Mouse (Mus musculus) heart, postnatal 4 days (tissue): ENCODE data around the gene Ttc37. TPM values are rescaled to one million over a fixed set of nuclear protein-coding genes. Genes with fewer than 3 reads are reported as not detected.

ENCODE experiments used
- DNase-seq: peaks from one replicate; pipeline ENCODE4 v3.0.0; 2021
- total RNA-seq, 2 experiments: library from RNA; stranded (reverse); gene quantifications; 2 replicates each; pipeline ENCODE4 v1.2.3; 2021

Ttc37 gene
- 10 to 100 TPM; 12.4 to 13.8 TPM for total RNA-seq

DNA sequence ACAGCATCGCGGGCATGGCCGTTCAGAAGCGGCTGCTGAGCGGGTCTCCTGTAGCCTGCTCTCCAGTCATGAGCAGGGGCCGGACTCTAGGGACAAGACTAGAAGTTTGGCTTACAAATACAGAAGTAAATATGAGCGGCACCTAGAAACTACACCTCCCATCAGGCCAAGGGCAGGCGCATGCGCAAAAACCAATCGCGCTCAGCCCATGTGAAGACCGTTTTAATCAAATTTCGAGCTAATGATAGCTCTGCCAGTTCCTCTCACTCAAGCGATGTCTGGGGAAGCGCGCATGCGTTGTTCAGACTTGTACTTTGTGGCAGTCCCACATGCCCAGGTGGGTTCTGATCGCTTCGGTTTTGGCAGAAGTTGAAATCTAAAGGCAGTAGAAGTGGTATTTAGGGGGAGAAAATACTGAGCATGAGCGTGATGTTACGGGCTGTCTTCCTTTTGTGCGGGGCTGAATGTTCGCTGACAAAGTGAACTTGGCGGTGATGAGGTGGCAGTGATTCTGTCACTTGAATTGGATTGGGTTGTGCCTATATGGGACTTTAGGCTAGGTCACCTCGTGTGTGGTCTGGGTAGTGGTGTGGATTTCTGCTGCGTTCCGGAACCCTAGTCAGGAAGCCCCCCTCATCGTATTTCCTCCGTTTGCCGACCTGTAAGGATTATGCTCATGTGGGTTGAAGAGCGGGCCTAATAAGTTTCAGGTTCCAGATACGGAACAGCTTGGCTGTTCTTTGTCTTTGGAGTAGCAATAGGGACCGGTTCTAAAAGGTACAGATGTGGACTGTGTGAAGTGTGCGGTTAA lies at the start of gene Ttc37, which contains the start of gene Arsk:
Ttc37 (plus strand) TSS at position 242 of the 811 bp plus-strand sequence.
Arsk (minus strand) TSS at position 168 of the 811 bp plus-strand sequence.
- peak; percentile 95 for DNase-seq

GRCm38 (mm10) chr13:76055391-76056232 lies 42.9 kb upstream of the Ttc37 start:
- peak; percentile 6 for DNase-seq

GRCm38 (mm10) chr13:76056261-76056724 lies 42.2 kb upstream of the Ttc37 start:
- DNase-seq, result peak; percentile 59

- no peak for DNase-seq
These were observed 41.7 kb upstream of the Ttc37 start, which contains the start of gene Gpr150 for GRCm38 (mm10) chr13:76056896-76057266. Gpr150 (minus strand) TSS chr13:76056996.

DNA sequence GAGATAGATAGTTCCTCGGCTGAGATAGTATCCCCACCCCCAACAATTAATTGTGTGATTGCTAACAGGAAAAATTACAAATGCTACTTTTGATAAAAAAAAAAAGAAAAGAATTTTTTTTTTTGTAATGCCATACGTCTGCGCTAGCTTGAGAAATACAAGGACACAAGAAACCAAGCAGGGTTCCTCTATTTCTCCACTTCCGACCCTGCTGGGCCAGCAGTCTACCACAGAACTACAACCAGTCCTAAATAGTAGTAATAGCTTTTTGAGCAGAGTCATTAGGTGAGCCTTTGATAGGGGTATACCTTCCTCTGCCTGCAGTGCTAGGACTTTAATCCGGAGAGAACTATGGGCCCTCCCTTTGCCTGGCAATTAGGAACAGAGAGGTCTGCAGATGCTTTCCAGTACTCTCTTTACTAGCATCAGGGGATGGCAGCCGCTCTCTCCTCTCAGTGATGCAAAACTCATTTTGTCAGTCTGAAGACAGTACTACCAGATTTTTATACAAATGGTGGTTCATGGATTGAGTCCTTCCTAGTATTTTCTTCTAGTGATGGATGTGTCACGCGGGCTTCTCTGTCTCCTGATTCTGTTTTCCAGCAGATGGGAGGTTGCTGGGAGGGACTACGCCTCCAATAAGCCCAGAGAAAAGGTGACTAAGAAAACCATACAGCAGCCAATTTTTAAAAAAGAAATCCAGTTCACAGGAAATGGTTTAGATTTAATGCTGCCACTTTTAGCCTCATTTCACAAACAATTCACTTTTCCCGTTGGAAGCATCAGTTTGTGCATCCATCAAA lies 41.1 kb upstream of the Ttc37 start:
- DNase-seq, result no peak

- no peak for DNase-seq
These were observed 38.9 kb upstream of the Ttc37 start for GRCm38 (mm10) chr13:76059591-76059990.

DNA sequence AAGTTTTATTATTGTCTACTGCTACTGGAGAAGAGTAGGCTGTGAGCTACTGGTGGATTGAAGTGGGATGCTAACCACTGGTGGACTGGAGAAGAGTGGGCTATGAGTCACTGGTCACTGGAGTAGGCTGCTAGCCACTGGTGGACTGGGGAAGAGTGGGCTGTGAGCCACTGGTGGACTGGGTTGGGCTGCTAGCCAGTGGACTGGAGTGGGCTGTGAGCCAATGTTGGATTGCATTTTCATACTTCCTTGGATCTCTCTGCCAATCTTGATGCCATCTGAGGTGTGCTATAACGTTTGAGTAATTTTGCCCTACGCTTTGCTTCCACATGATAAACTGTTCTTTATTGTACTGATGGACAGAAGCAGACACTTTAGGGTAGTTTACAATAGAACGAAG lies 36.4 kb upstream of the Ttc37 start:
- DNase-seq, result no peak

DNA sequence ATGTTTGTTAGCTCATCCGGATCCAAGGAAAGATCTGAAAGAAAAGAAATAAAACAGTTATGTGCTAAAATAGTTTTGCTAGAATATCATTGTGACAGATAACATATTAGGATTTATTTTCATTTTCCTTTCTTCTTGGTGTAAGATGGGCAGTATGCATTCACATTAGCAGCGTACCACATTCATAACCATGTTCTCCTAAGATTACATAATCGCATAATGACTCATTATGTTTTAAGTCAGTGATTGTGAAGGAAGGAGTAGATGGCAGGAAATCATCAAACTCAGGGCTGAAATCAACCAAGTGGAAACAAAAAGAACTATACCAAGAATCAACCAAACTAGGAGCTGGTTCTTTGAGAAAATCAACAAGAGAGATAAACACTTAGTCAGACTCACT lies 36.0 kb upstream of the Ttc37 start:
- no peak for DNase-seq

DNA sequence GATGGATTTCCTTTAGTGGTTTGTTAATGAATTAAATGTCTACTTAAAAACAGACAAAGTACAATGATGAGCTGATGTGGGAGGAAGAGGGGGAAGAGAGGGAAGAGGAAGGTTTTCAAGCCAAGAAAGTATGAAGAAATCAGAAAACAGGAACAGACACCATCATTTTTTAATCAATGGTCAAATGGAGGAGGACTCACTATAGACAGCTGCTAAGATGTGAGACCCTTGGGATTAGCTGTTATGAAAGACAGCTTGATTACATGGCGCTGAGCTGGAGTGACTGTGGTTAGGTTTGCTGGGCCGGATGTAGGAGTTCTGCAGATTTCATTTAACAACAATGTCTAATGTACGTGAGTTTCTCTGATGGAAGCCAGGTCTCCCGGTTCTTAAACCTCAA lies 35.0 kb upstream of the Ttc37 start:
- no peak for DNase-seq

- no peak for DNase-seq
These were observed 34.1 kb upstream of the Ttc37 start for GRCm38 (mm10) chr13:76064363-76064945.

DNA sequence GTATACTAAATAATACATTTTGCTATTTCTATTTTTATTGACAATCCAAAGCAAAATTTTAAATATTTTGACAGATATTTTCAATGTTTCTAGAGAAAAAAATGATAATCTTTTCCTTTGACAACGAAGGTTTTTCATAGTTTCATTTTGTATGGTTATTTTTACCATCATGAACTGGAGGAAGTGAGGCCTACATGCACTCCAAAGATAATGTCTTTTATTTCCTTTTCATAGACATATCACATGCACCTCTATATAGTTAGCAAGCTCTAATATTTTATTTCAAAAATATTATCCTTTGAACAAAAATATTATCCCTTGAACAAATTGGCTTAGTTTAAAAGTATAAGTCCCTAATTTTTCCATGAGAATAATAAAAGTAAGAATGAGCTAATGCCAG lies 24.2 kb upstream of the Ttc37 start:
- no peak for DNase-seq

- no peak for DNase-seq
These were observed 430 bp upstream of the Ttc37 start for GRCm38 (mm10) chr13:76098116-76098492.

DNA sequence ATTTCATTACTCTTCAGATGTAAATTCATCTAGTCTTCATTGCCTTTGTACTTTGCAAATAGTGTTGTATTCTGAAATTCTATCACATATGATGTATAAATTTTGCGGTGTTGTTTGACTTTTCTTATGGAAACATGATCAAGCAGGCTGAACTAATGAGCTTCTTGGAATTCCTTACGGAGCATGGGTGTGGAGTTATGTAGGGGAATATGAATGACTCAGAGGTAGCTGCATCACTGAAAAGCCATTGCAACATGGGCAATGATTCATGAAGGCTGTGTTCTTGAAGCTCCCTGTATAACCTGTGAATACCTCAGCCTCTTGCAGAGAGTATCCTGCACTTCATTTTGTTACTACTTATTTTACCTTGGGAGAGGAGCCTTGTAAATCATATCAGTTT lies 3.5 kb downstream of the Ttc37 start:
- DNase-seq, result no peak

GRCm38 (mm10) chr13:76109069-76109824 lies 10.7 kb downstream of the Ttc37 start:
- DNase-seq, result no peak

DNA sequence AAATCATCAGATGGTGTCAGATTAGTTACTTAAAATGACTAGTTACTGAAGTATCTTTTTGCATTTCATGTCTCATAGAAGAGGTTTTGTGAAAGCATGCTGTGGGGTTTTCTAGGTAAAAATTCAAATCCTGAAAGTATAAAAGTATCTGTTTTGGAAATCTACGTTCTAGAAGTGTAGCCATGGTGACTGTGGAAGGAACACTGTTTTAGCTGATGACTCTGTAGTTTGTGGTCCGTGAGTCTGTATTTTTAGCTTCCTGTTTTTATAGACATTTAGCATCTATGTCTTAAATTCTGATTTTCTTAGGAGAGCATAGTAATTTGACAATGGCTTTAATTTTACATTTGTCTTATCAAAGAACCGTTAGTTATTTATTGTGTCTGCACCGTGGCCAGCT lies 30.3 kb downstream of the Ttc37 start:
- DNase-seq, result no peak

DNA sequence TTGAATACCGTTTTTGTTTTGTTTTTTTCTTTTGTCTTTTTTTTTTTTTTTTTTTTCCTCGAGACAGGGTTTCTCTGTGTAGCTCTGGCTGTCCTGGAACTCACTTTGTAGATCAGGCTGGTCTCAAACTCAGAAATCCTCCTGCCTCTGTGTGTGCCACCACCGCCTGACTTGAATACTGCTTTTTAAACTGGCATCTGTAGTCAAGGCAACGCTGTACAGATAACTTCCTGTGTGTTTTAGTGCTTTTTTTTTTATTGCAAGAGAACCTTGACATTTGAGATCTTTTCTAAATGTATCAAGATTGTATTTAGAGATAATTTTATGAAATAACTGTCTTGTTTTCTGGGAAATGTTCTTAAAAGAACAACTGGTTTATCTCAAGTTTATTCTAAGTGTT lies 33.9 kb downstream of the Ttc37 start:
- no peak for DNase-seq

- no peak for DNase-seq
These were observed 40.3 kb downstream of the Ttc37 start for GRCm38 (mm10) chr13:76138862-76139261.

DNA sequence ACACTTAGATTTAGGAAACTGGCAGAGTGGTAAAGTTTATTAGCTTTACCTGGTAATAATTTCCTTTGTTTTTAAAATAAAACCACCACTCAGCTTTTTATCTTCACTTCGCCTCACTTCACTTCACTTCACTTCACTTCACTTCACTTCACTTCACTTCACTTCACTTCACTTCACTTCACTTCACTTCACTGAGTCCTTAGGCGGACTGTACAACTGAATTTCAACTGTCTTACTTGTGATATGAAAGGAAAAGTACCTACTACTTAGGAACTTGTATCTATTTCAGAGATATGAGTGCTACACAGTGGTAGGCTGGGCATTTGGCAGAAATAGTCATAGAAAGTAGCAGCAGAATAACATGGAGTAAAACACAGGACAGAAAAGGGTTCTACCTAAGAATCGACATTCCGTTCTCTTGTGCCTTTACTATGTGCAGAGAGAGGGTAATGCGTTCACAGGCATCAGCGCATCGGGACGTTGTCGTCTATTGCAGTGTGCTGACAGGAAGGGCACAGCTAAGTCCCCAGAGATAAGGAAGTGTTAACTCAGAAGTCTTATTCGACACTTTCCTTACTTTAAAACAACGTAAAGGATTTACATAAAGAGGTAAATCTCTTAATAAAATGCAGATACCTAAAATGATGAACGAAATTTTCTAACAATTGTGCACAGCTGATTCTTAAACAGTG lies 42.7 kb downstream of the Ttc37 start:
- no peak for DNase-seq

- no peak for DNase-seq
These were observed 51.9 kb downstream of the Ttc37 start for GRCm38 (mm10) chr13:76150483-76150882.

DNA sequence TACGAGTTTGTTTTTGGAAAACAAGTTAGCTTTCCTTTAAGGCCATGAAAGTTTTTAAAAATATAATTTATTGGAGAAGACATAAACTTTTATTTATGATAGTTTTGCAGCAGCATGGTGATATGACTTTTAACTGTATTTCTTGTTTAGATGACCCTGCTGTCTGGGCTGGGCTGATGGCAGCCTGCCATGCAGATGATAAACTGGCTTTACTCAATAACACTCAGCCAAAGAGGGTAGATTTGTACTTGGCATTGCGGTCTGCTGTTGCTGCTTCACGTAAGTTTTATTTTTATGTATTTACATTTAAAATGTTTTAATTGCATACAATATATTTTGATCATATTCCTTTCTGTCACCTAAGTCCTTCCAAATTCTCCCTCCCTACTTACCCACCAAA lies 58.6 kb downstream of the Ttc37 start:
- peak; percentile 41 for DNase-seq

DNA sequence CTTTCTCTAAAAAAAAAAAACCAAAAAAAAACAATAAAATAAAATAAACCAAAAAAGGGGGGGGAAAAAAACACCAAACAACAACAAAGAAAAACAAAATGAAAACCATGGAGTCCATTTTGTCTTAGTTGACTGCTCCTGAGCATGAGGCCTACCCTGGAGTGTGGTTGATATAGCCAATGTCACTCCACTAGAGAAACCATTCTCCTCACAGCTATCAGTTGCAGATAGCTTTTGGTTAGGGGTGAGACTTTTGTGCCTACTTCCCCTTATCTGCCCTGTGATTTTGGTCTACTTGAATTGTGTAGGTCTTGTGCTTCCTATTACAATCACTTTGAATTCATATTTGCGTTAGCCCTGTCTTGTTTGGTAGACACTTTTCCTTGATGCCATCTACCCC lies 59.0 kb downstream of the Ttc37 start:
- no peak for DNase-seq
